Mouse (Mus musculus) T-helper 1 cell (primary cell): ENCODE results near the gene Rspo4.

Source experiments
- in situ Hi-C: fragments of 300-600 bp; cut with MboI, MseI; formaldehyde crosslinking; loops from one replicate; pipeline ENCODE4 v1.15.1; 2025; ENCODE audit warnings: high pct_unique_total_duplicates

The Rspo4 gene

DNA sequence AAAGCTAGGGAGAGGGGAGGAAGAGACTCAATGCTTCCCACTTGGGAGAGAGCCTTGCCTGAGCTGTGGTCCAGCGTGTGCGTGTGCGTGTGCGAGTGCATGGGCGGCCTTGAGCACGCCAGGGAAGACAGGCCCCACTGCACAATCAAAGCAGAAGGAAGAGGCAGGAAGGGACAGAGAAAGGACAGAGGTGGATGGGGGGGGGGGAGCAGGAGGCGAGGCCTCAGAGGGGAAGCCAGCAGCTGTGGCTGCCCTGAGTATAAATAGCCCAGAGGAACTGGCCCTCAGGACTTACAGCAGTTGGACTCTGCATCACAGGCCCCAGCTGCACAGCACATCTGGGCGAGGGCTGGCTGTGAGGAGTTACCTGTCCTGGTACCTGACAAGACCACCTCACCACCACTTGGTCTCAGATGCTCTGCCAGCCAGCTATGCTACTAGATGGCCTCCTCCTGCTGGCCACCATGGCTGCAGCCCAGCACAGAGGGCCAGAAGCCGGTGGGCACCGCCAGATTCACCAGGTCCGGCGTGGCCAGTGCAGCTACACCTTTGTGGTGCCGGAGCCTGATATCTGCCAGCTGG, 68.3 kb downstream of the Rspo4 start, which contains the start of gene Angpt4:
TSS of gene Angpt4 (plus strand) at position 292 of the 582 bp plus-strand sequence.
- in situ Hi-C loops = no loop called here

DNA sequence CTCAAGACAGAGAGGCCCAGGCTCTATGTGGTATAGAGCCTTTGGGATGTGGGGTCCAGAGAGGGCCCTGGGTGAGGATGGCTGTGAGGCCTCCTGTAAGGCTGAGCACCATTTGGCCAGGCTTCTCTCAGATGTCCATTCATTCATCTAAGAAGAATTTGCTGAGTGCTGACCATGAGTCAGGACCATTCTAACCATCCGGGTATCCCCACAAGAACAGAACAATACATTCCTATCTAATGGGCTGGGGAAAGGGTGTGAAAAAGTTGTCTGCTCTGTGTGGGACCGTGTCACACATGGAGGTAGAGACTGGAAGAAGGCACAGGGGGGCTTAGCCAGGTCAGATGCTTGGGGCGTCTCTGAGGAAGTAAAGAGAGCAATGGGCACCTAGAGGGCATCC, 69.0 kb downstream of the Rspo4 start:
- in situ Hi-C loops = no loop called here

DNA sequence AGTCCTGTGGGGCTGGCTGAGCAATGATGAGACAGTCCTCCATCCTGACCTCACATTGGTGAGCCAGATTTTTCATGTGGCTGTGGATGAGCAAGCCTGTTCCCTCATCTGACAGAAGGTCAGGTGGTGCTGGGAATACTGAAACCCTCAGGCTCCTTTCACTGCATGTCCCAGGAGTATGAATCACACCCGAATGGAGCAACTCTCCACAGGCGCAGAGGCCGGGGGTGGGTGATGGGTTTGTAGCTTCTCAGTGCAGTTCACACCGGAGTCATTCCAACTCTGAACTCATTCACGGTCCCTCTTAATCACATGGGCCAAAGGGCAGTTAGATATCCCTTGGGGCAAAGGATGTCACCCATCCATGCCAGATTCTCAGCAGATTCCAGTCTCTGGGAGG, 71.4 kb downstream of the Rspo4 start:
- in situ Hi-C loops = no loop called here

DNA sequence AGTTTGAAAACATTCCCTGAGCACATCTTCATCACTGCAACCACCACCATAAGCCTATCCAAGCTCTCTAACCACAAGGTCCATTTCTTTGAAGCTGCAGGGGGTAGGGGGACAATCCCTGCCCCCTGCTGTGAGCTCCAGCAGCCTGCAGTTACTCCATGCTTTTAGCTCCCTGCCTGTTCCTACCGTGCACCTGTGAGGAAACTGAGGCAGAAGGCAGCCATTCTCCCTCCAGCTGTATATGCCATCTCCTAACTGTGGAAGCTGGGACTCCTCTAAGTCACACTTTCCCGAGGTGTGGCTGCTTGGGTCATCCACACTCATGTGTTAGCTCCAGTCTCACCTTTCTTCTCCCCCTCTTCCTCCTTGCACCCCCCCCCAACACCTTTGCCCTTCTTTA, 72.4 kb downstream of the Rspo4 start:
- in situ Hi-C loops = no loop called here

DNA sequence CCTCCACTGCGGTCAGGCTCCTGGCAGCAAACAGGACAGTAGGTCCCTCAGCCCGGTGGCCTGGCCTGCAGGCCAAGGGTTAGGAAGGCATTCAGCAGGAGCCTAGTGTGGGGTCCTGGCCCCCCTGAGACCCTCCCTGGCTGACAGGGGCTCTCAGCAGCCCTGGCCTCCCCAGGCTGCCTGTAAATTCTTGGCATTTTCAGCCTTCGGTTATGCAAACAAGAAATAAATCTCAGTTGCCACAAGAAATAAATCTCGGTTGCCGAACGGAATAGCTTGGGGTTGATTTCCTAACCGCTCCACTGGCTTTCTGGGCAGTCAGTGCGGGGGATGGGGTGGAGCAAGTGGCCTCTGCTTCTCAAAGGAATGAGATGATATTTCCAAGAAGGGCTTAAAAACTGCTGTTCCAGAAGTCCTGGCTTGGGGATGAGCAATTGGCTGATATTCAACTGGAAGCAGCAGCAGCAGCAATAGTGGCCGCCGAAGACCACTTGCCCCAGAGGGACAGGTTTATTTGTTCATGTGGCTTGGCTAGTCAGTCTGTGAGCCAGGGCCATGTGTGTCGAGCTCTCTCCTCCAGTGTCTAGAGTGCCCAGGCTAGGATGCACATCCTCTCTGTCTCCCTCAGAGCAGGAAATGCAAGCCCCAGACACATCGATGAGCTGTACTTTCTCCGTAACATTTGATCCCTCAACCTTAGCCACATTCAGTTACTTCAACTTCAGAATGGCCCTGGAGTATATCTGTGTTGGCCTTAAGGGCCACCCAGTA, 73.5 kb downstream of the Rspo4 start:
- in situ Hi-C loops = no loop called here

DNA sequence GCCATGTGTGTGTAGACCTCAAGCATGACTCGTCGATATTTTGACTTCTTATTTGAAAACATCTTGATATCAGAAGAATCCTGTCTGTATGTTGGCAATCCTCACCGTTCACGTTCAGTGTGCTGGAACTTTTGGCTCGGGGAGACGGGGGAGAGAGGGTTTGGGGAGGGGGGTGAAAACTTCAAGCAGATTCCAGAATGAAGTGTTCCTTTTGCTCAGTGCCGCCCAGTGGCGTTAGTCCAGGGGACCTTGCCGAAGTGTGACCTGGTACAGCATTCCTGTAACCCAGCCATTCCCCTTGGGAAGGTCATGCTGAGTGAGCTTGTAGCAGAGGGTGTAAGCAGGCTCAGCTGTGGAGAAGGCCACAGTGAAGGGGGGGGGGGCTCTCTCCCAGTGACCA, 76.4 kb downstream of the Rspo4 start:
- in situ Hi-C loops = no loop called here

DNA sequence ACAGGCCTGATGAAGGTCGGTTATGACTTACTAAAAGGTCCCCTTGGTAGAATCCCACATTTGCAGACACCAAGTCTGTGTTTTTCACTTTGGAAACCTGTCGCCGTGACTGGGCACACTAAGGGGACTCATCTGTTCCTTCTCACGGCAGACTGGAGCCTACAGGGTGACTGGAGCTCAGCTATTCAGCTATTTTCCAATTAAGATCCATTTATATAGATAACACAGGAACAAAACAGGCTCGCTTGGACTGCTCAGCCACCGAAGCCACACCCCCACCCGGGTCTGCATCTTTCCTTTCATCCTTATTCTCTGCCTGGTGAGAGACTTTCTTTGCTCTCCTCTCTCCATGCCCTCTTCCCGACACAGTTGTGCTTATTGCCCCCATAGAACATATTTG, 78.3 kb downstream of the Rspo4 start:
- in situ Hi-C loops = no loop called here

DNA sequence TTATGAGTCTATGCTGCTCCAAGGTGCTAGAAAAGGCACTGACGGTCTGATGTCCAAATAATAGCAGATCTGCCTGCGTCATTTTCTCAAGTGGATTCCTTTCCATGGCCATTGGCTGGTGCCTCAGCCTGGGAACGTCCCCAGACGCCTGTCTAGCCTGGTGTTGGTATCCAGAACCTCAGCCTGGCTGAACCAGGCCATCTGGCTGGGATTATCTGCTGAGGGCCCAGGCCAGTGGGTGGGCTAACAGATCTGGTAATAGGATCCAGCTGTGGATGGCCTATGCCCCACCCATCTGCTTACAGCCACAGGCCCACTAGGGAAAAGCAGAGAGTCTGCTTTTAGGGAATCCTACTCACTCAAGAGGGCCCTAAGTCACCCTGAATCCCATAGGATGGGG, 78.9 kb downstream of the Rspo4 start:
- in situ Hi-C loops = no loop called here
